Mouse (Mus musculus): ENCODE data around the gene Gm8947.

Gene Gm8947

GRCm38 (mm10) chr1:151224536-151224935, 32.4 kb downstream of the Gm8947 start:
- DNase-seq (ENCODE audit: low spot score) = no peak

GRCm38 (mm10) chr1:151227506-151227905, 35.3 kb downstream of the Gm8947 start:
- no peak for DNase-seq (ENCODE audit: low spot score)

GRCm38 (mm10) chr1:151228320-151228989, 36.3 kb downstream of the Gm8947 start:
- DNase-seq (ENCODE audit: low spot score) = no peak

- DNase-seq (ENCODE audit: low spot score) = no peak
Measured at GRCm38 (mm10) chr1:151232346-151232745, 40.2 kb downstream of the Gm8947 start.

GRCm38 (mm10) chr1:151233756-151234155, 41.6 kb downstream of the Gm8947 start:
- no peak for DNase-seq (ENCODE audit: low spot score)

GRCm38 (mm10) chr1:151235574-151235973, 43.4 kb downstream of the Gm8947 start:
- DNase-seq (ENCODE audit: low spot score) = peak; percentile 27

- no peak for DNase-seq (ENCODE audit: low spot score)
Measured at GRCm38 (mm10) chr1:151236141-151236930, 44.2 kb downstream of the Gm8947 start.

- DNase-seq (ENCODE audit: low spot score) = no peak
Measured at GRCm38 (mm10) chr1:151237780-151238179, 45.6 kb downstream of the Gm8947 start.

GRCm38 (mm10) chr1:151243332-151243731, 51.2 kb downstream of the Gm8947 start:
- no peak for DNase-seq (ENCODE audit: low spot score)

Data from embryo, embryonic 10 days (tissue).